Mouse (Mus musculus) regulatory T cell (primary cell): ENCODE measurements around the gene Nt5c2.

Source experiments
- in situ Hi-C: fragments of 300-600 bp; cut with MboI, MseI; formaldehyde crosslinking; loops from one replicate; pipeline ENCODE4 v1.15.1; 2025; ENCODE audit warnings: high pct_unique_total_duplicates

Nt5c2 gene

DNA sequence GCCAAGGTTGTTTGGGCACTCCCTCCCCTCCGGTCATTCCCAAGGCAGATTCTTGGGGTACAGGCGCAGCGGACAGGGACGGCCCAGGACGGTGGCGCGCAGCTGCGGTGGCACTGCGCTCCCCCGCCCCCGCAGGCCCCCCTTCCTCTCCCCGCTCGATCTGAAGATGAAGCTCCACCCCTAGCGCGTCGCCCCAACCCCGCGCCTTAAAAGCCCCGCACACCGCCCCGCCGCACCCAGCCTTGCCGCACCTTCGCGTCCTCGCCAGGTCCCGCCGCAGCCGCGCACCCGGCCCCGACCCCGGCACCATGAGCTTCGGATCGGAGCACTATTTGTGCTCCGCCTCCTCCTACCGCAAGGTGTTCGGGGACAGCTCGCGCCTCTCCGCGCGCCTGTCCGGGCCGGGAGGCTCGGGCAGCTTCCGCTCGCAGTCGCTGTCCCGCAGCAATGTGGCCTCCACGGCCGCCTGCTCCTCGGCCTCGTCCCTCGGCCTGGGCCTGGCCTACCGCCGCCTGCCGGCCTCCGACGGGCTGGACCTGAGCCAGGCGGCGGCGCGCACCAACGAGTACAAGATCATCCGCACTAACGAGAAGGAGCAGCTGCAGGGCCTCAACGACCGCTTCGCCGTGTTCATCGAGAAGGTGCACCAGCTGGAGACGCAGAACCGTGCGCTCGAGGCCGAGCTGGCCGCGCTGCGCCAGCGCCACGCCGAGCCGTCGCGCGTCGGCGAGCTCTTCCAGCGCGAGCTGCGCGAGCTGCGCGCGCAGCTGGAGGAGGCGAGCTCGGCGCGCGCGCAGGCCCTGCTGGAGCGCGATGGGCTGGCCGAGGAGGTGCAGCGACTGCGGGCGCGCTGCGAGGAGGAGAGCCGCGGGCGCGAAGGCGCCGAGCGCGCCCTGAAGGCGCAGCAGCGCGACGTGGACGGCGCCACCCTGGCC lies at the start of gene Nt5c2, which contains the start of gene Ina:
Gene Nt5c2, minus strand, starts transcription at position 707 of the 935 bp plus-strand sequence.
Gene Ina, plus strand, starts transcription at position 252 of the 935 bp plus-strand sequence.
- in situ Hi-C loops: no loop called here

DNA sequence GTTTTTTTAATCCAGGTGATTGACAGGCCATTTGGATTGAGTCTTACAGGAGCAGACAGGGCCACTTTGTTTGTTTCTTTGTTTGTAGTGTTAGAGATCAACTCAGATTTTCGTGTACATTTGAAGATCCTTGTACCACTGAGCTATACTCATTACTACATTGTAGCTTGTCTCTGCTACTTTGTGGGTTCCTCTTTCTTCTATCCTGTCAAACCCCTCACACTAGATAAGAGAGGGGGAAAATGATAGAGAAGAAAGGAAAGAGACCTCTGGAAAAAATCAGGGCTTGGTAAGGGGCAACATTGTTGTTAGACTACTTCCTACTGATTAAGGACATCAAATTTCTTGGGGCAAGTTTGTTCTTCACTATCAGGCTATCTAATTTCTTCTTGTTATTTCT lies 42.7 kb upstream of the Nt5c2 start:
- in situ Hi-C loops: no loop called here

- in situ Hi-C loops: no loop called here
Measured at GRCm38 (mm10) chr19:47053471-47053870, 38.5 kb upstream of the Nt5c2 start.

- in situ Hi-C loops: no loop called here
Measured at GRCm38 (mm10) chr19:47052927-47053326, 38.0 kb upstream of the Nt5c2 start.

DNA sequence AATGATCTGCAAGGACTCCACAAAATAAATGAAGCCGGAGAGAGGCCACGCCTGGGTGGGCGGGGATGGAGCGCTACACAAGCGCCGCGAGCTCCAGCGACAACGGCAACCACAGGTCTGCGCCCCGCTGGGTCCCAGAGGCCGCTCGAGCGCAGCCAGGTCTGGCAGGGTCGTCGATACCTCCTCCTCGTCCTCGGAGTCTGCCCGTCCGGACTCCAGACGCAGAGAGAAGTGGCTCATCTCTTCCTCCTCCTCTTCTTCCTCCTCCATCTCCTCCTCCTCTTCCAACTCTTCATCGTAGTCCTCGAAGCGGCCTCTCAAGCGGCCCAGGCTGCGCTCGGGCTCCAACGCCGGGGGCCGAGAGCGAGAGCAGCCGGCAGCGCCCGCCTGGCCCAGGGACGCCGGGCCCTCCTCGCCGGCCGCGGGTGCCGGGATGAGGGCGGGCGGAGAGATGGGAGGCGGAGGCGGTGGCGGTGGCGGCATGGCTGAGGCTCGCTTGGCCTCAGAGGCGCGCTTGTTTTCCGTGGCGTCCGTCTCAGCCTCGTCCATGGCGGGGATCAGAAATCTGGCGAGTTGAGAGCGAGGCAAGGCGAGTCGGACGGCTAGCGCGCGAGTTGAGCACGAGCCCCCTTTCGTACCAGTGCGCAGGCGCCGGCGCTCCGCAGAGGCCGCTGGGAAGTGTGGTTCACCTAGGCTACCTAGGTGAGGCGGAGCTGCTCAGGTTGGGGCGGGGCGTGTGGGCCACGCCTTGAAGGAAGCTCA lies 35.5 kb upstream of the Nt5c2 start, which contains the start of gene Pcgf6:
Gene Pcgf6, minus strand, starts transcription at position 636 of the 762 bp plus-strand sequence.
- in situ Hi-C loops: no loop called here

DNA sequence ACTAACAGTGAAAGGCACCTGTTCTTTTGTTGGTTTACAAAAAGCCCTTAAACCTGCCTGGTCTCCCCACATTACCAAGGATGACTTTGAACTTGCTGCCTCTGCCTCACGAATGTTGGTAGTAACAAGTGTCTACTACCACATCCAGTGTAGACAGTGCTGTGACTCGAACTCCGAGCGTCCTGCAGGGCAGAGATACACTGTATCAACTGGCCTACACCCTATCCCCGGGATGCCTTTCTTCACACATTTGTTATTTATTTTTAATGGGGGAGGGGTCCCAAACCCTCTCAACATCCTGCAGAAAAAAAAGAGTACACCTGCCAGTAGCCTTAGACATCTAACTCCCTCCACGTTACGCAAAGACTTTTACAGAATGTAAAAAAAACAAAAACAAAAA lies 34.9 kb upstream of the Nt5c2 start:
- in situ Hi-C loops: no loop called here

DNA sequence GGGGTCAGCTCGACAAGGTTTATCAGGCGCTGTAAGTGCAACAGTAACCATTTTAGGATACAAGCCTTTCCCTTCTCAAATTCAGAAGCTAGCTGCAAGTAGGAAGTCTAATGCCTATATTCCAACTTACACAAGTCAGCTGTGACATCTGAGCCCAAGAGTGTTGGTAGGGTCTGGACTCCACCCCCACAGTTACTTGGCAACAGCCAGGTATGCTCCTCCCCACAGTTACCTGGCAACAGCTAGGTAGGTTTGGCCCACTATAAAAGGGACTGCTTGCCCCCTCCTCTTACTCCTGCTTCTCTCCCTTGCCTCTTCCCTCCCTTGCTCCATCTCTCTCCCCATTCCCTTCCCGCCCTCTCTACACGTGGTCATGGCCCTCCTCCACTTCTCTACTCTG lies 34.1 kb upstream of the Nt5c2 start:
- in situ Hi-C loops: no loop called here

DNA sequence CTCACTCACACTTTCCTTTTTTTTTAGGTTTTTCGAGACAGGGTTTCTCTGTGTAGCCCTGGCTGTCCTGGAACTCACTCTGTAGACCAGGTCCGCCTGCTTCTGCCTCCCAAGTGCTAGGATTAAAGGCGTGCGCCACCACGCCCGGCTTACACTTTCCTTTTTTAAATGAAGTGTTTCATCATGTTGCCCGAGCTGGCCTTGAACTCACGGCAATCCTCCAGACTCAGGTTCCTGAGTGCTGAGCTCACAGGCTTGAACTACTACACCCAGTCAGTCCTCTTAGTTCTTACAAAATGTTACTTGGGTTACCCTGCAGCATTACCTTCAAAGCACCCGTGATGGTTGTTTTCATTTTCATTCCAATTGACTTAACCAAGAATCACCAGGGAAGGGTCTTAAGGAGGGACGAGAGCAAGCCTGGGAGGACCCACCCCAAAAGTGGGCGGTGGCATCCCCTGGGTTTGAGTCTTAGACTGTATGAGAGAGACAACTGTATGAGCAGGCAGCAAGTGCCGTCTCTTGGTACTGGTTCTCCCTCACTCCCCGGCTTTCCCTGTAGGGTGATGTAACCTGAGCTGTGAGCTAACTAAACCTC lies 32.4 kb upstream of the Nt5c2 start:
- in situ Hi-C loops: no loop called here

DNA sequence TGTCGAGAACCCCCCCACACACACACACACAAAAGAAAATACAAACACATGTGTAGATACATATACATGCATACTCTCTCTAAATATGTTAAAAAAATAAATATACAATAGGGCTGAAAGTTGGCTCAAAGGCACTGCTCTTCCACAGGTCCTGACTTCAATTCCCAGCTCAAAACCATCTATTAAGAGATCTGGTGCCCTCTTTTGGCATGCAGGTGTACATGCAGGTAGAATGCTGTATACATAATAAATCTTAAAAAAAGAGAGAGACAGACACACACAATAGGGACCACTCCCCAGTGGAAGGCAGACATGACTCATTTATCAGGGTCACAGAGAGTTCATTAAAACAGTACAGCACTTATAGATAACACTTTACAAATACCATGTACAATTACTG lies 31.4 kb upstream of the Nt5c2 start:
- in situ Hi-C loops: no loop called here

DNA sequence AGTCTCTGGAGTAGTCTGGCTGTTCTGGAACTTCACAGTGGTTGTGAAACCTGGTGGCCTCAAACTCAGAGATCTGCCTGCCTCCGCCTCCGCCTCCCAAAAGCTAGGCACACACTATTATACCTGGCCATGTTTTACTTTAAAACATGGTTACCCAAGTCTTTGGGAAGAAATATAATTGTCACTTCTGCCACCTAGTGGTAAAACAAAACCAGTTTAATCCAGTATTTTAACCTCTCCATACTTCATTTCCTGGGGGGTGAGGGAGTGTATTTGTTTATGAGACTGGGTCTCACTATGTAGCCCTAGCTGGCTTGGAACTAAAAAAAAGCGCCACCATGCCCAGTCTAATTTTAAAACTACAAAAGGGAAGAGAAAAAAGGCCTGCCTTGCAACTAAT lies 28.7 kb upstream of the Nt5c2 start:
- in situ Hi-C loops: no loop called here

- in situ Hi-C loops: no loop called here
Measured at GRCm38 (mm10) chr19:47040720-47041473, 25.9 kb upstream of the Nt5c2 start.

- in situ Hi-C loops: no loop called here
Measured at GRCm38 (mm10) chr19:47036596-47036995, 21.6 kb upstream of the Nt5c2 start.

DNA sequence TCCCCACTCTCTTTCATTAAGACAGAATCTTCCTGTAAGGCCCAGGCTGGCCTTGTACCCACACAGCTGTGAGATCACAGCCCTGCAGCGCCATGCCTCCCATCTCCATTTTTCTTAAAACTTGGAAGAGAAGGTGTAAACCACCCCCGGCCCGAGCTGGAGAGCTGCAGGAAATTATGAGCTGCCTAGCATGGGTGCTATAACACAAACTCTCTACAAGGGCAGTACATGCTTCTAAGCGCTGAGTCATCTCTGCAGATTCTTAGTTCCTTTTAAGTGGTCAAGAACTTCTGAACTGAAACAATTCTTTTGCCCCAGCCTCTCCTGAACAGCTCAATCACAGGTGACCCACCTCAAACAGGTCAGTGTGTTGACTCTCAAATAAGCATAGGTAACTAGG lies 20.0 kb upstream of the Nt5c2 start:
- in situ Hi-C loops: no loop called here

GRCm38 (mm10) chr19:47031770-47032169 lies 16.8 kb upstream of the Nt5c2 start:
- in situ Hi-C loops: no loop called here

- in situ Hi-C loops: no loop called here
Measured at GRCm38 (mm10) chr19:47029796-47030195, 14.8 kb upstream of the Nt5c2 start.

GRCm38 (mm10) chr19:47026513-47026912 lies 11.6 kb upstream of the Nt5c2 start:
- in situ Hi-C loops: no loop called here

DNA sequence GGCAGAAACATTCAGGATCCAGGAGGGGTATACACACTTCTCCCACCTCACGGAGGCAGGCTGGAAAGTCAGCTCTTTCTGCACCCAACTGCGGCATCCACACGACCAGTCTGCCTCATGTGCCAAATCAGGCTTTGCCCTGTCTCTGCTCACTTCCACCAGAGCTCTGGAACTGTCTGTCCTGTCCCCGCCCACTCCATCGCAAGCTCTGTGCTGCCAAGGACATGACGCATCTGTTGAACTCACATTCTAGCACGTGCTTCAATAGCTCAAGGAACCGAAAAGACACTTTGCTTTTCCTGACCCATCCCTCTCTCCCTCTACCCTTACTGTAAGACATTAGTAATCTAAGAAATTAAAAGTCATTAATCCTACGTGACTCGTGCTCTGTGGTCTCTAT lies 10.0 kb upstream of the Nt5c2 start:
- in situ Hi-C loops: no loop called here

GRCm38 (mm10) chr19:47023546-47023945 lies 8.6 kb upstream of the Nt5c2 start:
- in situ Hi-C loops: no loop called here

GRCm38 (mm10) chr19:47022709-47023108 lies 7.8 kb upstream of the Nt5c2 start:
- in situ Hi-C loops: no loop called here

GRCm38 (mm10) chr19:47019326-47019725 lies 4.4 kb upstream of the Nt5c2 start:
- in situ Hi-C loops: no loop called here

GRCm38 (mm10) chr19:47018330-47018729 lies 3.4 kb upstream of the Nt5c2 start:
- in situ Hi-C loops: no loop called here
